ENCODE assay signal across 17 mouse cellular contexts in the genomic region with DNA sequence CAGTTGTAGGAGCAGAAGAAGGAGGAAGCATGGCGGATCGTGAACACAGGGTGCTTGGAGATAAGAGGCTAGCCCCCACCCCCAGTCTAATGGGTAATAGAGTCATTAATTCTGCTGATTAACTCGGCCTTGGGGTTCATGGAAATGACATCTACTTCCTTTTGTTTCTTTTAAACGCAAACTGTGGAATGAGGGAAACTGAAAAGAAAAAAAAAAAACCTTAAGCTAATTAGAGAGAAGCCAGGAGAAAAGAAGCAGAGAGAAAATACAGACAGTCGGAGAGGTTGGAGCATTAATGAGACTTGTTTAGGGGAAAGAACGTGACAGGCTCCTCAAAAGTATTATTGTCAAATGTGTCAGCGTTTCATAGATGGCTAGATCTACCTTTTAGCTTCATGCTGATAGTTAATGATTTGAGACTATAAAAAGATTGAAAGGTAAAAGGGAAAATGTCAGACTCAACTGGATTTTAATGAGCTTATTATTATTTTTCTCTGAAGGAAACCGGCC.
A peak's percentile ranks its signal among the peaks of the same experiment; 100 is the strongest.
DNase-seq lines count a peak whose midpoint lies in the region; ATAC-seq and TF ChIP-seq lines count a peak whose summit lies in the region.
"Had no signal": no experiment of that assay in that cellular context is flagged by ENCODE, and none has a peak within 500 bp of the region (broad histone marks: within the 10 kb centered on the region; RNA-seq: fewer than 3 reads in every experiment).

No protein-coding gene starts in this region.

- 0 out of 2 replicates have a peak, but pooled peaks cover 8% of the 10 kb centered on the region for H3K4me1 ChIP-seq in hindbrain, embryonic 14.5 days (replicated peaks; ENCODE audit: control insufficient read depth, insufficient read depth, low read length)
- no peaks in the 10 kb centered on the region for H3K4me1 ChIP-seq in hindbrain, embryonic 10.5 days (replicated peaks)
- H3K4me1 ChIP-seq in forebrain, embryonic 10.5 days, result peaks cover 26% of the 10 kb centered on the region
- H3K4me1 ChIP-seq in forebrain, postnatal 0 days (ENCODE audit: insufficient read depth), result peaks cover 7% of the 10 kb centered on the region; the same call in 1 of the 2 replicates
- H3K4me1 ChIP-seq: embryonic facial prominence, embryonic 12.5 days; neural tube, embryonic 12.5 days had no signal

- no peaks in the 10 kb centered on the region for H3K27me3 ChIP-seq in hindbrain, embryonic 14.5 days (ENCODE audit: control insufficient read depth, insufficient read depth, low read length)
- 0 out of 2 replicates have a peak, but pooled peaks cover 2% of the 10 kb centered on the region for H3K27me3 ChIP-seq in hindbrain, embryonic 10.5 days (ENCODE audit: insufficient read depth, poor library complexity, severe bottlenecking)
- H3K27me3 ChIP-seq in forebrain, embryonic 10.5 days (ENCODE audit: poor library complexity, severe bottlenecking), result peaks cover 9% of the 10 kb centered on the region; the same call in 1 of the 2 replicates
- H3K27me3 ChIP-seq in forebrain, postnatal 0 days (ENCODE audit: insufficient read depth, low read length), result no peaks in the 10 kb centered on the region
- H3K27me3 ChIP-seq: embryonic facial prominence, embryonic 12.5 days; neural tube, embryonic 12.5 days had no signal

- H3K9me3 ChIP-seq in hindbrain, embryonic 14.5 days (ENCODE audit: control insufficient read depth, low read length), result no peaks in the 10 kb centered on the region
- no peaks in the 10 kb centered on the region for H3K9me3 ChIP-seq in hindbrain, embryonic 10.5 days
- H3K9me3 ChIP-seq in forebrain, embryonic 10.5 days, result no peaks in the 10 kb centered on the region
- H3K9me3 ChIP-seq in forebrain, postnatal 0 days (ENCODE audit: low read length), result no peaks in the 10 kb centered on the region
- H3K9me3 ChIP-seq: embryonic facial prominence, embryonic 12.5 days; neural tube, embryonic 12.5 days had no signal

- intact Hi-C loops in left cerebral cortex, postnatal 36 days (cut with DNase I), result no loop called here

- peak overlapping the region; percentile 51 for H3K27ac ChIP-seq in hindbrain, embryonic 14.5 days
- no peak overlapping the region for H3K27ac ChIP-seq in hindbrain, embryonic 10.5 days
- peak overlapping the region; percentile 78 for H3K27ac ChIP-seq in forebrain, embryonic 10.5 days
- peak overlapping the region; percentile 40; the same call in 1 of the 2 replicates for H3K27ac ChIP-seq in forebrain, postnatal 0 days (ENCODE audit: low read depth, low read length)
- H3K27ac ChIP-seq: embryonic facial prominence, embryonic 12.5 days; gastrocnemius, adult 2 months; liver, embryonic 14.5 days; neural tube, embryonic 12.5 days had no signal

- TF ChIP-seq CTCF in forebrain, postnatal 0 days (IDR thresholded peaks at IDR 0.05; ENCODE audit: low read depth), result no peak

- H3K4me3 ChIP-seq in hindbrain, embryonic 14.5 days (replicated peaks; ENCODE audit: low read length), result no peak overlapping the region
- H3K4me3 ChIP-seq in hindbrain, embryonic 10.5 days, result no peak overlapping the region
- peak overlapping the region; percentile 22; the same call in 1 of the 2 replicates for H3K4me3 ChIP-seq in forebrain, embryonic 10.5 days
- H3K4me3 ChIP-seq in forebrain, postnatal 0 days (ENCODE audit: low read depth, low read length), result no peak overlapping the region
- H3K4me3 ChIP-seq: embryonic facial prominence, embryonic 12.5 days; gastrocnemius, adult 2 months; neural tube, embryonic 12.5 days had no signal

- no peak for DNase-seq in hindbrain, embryonic 14.5 days (ENCODE audit: low spot score)
- DNase-seq in hindbrain, embryonic 10.5 days (ENCODE audit: low spot score), result no peak
- DNase-seq in forebrain, embryonic 10.5 days (ENCODE audit: extremely low spot score, low spot score), result no peak
- DNase-seq in forebrain, postnatal 0 days, result peak; percentile 23
- DNase-seq in retina, embryonic 14.5 days (ENCODE audit: low spot score), result peak; percentile 30
- DNase-seq in left cerebral cortex, postnatal 36 days (ENCODE audit: low spot score in 2 of 2), result no peak
- DNase-seq in embryo, embryonic 9.5 days (ENCODE audit: extremely low spot score), result no peak
- DNase-seq: cerebellum, adult 9-10 months; gastrocnemius, adult 2 months; heart, postnatal 10 days; kidney, adult 18-20 months; kidney, postnatal 10 days; thymus, postnatal 14 days had no signal

- no peak overlapping the region for H3K9ac ChIP-seq in hindbrain, embryonic 14.5 days
- no peak overlapping the region; the same call in 1 of the 2 replicates for H3K9ac ChIP-seq in forebrain, postnatal 0 days
- H3K9ac ChIP-seq: embryonic facial prominence, embryonic 12.5 days; liver, embryonic 14.5 days; neural tube, embryonic 12.5 days had no signal

- H3K4me2 ChIP-seq in hindbrain, embryonic 14.5 days (replicated peaks), result no peak overlapping the region
- no peak overlapping the region for H3K4me2 ChIP-seq in forebrain, postnatal 0 days (ENCODE audit: low read depth)
- H3K4me2 ChIP-seq: embryonic facial prominence, embryonic 12.5 days; heart, embryonic 11.5 days; neural tube, embryonic 12.5 days had no signal

- ATAC-seq in hindbrain, embryonic 14.5 days (ENCODE audit: low FRiP score), result no peak
- ATAC-seq in forebrain, postnatal 0 days, result no peak; the same call in 1 of the 2 replicates

- WGBS in hindbrain, embryonic 14.5 days, result 49% methylated on average over 8 of the region's 8 CpGs
- WGBS in hindbrain, embryonic 10.5 days, result 79% methylated on average over 8 of the region's 8 CpGs
- WGBS in forebrain, embryonic 10.5 days, result 36% methylated on average over 8 of the region's 8 CpGs
- 8% methylated on average over 8 of the region's 8 CpGs for WGBS in forebrain, postnatal 0 days

- no peaks in the 10 kb centered on the region for H3K36me3 ChIP-seq in hindbrain, embryonic 14.5 days (replicated peaks; ENCODE audit: control insufficient read depth, insufficient read depth)
- H3K36me3 ChIP-seq in hindbrain, embryonic 10.5 days, result no peaks in the 10 kb centered on the region
- no peaks in the 10 kb centered on the region for H3K36me3 ChIP-seq in forebrain, embryonic 10.5 days (replicated peaks)
- no peaks in the 10 kb centered on the region for H3K36me3 ChIP-seq in forebrain, postnatal 0 days (ENCODE audit: insufficient read depth)
- H3K36me3 ChIP-seq: embryonic facial prominence, embryonic 12.5 days; neural tube, embryonic 12.5 days had no signal

Comparison
In these comparisons a context has a peak if more than half of its experiments do, and no peak if none do; other contexts are left out.
1. DNase-seq: peak in forebrain, postnatal 0 days (single experiment) and retina, embryonic 14.5 days (single experiment); none in hindbrain, embryonic 14.5 days (single experiment), hindbrain, embryonic 10.5 days (single experiment), forebrain, embryonic 10.5 days (single experiment), left cerebral cortex, postnatal 36 days (0 of 2) and embryo, embryonic 9.5 days (single experiment).